Mouse (Mus musculus): ENCODE results near the gene Adcy7.

- TF ChIP-seq CTCF (IDR thresholded peaks at IDR 0.05; ENCODE audit: insufficient read depth, low read depth, low read length) (no peak), POLR2A (IDR thresholded peaks at IDR 0.05; ENCODE audit: insufficient read depth, low read depth, low read length) (no peak)
Observed at GRCm38 (mm10) chr8:88279670-88280069, 7.5 kb downstream of the Adcy7 start.
